Mouse (Mus musculus): ENCODE measurements around the gene Bmp6. TPM values are rescaled to one million over a fixed set of nuclear protein-coding genes. Genes with fewer than 3 reads are reported as not detected.

The Bmp6 gene
- polyA plus RNA-seq, 1 experiment from 2014 or later = 1.3 TPM

- Histone ChIP-seq H3K4me2 (no peak overlapping the region), H3K9ac (no peak overlapping the region), H3K4me3 (no peak overlapping the region), H3K36me3 (no peaks in the 10 kb centered on the region), H3K27me3 (peaks cover 42% of the 10 kb centered on the region), H3K4me1 (peaks cover 34% of the 10 kb centered on the region), H3K27ac (no peak overlapping the region), H3K9me3 (no peaks in the 10 kb centered on the region)
- ATAC-seq (ENCODE audit: insufficient number of reproducible peaks, low FRiP score, low TSS enrichment, low read depth) = 0 out of 2 replicates have a peak, but pooled peaks have one; percentile 5
- 60% methylated on average over 2 of the region's 2 CpGs for WGBS
Observed at GRCm38 (mm10) chr13:38343202-38343601, 1.7 kb upstream of the Bmp6 start.

- WGBS = under 1% methylated on average over 32 of the region's 32 CpGs
- H3K4me1 ChIP-seq = peaks cover 34% of the 10 kb centered on the region
- peak overlapping the region; percentile 50 for H3K4me3 ChIP-seq
- ATAC-seq (ENCODE audit: insufficient number of reproducible peaks, low FRiP score, low TSS enrichment, low read depth) = no peak
- H3K9ac ChIP-seq = peak overlapping the region; percentile 35
- no peaks in the 10 kb centered on the region for H3K36me3 ChIP-seq
- peaks cover 47% of the 10 kb centered on the region for H3K27me3 ChIP-seq
- no peaks in the 10 kb centered on the region for H3K9me3 ChIP-seq
- H3K27ac ChIP-seq = no peak overlapping the region
- peak overlapping the region; percentile 94 for H3K4me2 ChIP-seq
Observed at GRCm38 (mm10) chr13:38345431-38345820, 519 bp downstream of the Bmp6 start.

DNA sequence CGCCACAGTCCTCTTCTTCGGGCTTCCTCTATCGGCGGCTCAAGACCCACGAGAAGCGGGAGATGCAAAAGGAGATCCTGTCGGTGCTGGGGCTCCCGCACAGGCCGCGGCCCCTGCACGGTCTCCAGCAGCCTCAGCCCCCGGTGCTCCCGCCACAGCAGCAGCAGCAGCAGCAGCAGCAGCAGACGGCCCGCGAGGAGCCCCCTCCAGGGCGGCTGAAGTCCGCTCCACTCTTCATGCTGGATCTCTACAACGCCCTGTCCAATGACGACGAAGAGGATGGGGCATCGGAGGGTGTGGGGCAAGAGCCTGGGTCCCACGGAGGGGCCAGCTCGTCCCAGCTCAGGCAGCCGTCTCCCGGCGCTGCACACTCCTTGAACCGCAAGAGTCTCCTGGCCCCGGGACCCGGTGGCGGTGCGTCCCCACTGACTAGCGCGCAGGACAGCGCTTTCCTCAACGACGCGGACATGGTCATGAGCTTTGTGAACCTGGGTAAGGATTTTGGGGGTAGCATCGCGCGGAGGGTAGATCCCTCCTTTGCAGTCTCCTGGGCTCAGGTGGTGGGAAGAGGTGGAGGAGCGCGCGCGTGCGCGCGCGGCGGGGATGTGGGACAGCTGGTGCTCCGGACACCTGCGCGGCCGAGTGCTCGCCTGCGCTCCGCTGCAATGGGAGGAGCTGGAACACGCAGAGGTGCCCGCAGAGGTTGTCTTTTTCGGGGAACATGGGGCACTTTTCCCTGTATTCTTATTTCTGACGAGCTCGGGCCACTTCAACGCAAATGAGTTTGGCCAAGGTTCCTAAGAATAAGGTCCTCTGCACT lies 1.4 kb downstream of the Bmp6 start:
- Histone ChIP-seq H3K27ac (no peak overlapping the region), H3K4me1 (peaks cover 34% of the 10 kb centered on the region), H3K4me3 (peak overlapping the region; percentile 50), H3K9me3 (no peaks in the 10 kb centered on the region), H3K9ac (peak overlapping the region; percentile 35), H3K36me3 (no peaks in the 10 kb centered on the region), H3K27me3 (peaks cover 48% of the 10 kb centered on the region), H3K4me2 (peak overlapping the region; percentile 94)
- WGBS = under 1% methylated on average over 63 of the region's 63 CpGs
- ATAC-seq (ENCODE audit: insufficient number of reproducible peaks, low FRiP score, low TSS enrichment, low read depth) = no peak

- Histone ChIP-seq H3K4me1 (peaks cover 34% of the 10 kb centered on the region), H3K9ac (no peak overlapping the region), H3K27ac (no peak overlapping the region), H3K4me2 (peak overlapping the region; percentile 94), H3K36me3 (no peaks in the 10 kb centered on the region), H3K9me3 (no peaks in the 10 kb centered on the region), H3K27me3 (peaks cover 53% of the 10 kb centered on the region), H3K4me3 (peak overlapping the region; percentile 50)
- no peak for ATAC-seq (ENCODE audit: insufficient number of reproducible peaks, low FRiP score, low TSS enrichment, low read depth)
- WGBS = 12% methylated on average over 19 of the region's 19 CpGs
Observed at GRCm38 (mm10) chr13:38347021-38347774, 2.3 kb downstream of the Bmp6 start.

- Histone ChIP-seq H3K27me3 (peaks cover 53% of the 10 kb centered on the region), H3K4me3 (no peak overlapping the region), H3K9me3 (no peaks in the 10 kb centered on the region)
Observed at GRCm38 (mm10) chr13:38347775-38348135, 2.8 kb downstream of the Bmp6 start.

DNA sequence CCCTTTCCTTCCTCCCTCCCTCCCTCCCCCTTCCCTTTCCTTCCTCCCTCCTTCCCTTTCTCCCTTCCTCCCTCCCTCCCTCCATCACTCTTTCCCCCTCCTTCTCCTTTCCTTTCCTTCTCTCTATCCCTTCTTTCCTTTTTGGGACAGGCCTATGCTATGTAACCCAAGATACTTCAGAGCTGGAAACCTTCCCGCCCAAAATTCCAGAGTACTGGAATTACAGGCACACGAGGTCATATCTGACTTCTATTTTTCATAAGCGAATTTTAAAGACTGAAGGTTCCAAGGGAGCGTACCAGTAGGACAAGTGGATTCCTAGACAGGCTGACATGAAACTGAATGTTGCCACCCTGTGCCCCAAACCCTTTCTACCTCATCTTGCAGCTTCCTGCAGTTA lies 4.1 kb downstream of the Bmp6 start:
- H3K4me1 ChIP-seq = peaks cover 34% of the 10 kb centered on the region
- no peak for ATAC-seq (ENCODE audit: insufficient number of reproducible peaks, low FRiP score, low TSS enrichment, low read depth)
- H3K9me3 ChIP-seq = no peaks in the 10 kb centered on the region
- H3K27ac ChIP-seq = no peak overlapping the region
- no peaks in the 10 kb centered on the region for H3K36me3 ChIP-seq
- H3K27me3 ChIP-seq = peaks cover 50% of the 10 kb centered on the region
- H3K4me3 ChIP-seq = no peak overlapping the region
- H3K9ac ChIP-seq = no peak overlapping the region
- no peak overlapping the region for H3K4me2 ChIP-seq
- 68% methylated on average over 4 of the region's 4 CpGs for WGBS

More at GRCm38 (mm10) chr13:38347775-38348135, 2.8 kb downstream of the Bmp6 start:
- H3K9ac ChIP-seq = no peak overlapping the region
- H3K4me1 ChIP-seq = peaks cover 34% of the 10 kb centered on the region
- no peak for ATAC-seq (ENCODE audit: insufficient number of reproducible peaks, low FRiP score, low TSS enrichment, low read depth)
- no peak overlapping the region for H3K27ac ChIP-seq
- H3K4me2 ChIP-seq = no peak overlapping the region
- WGBS = 46% methylated on average over 5 of the region's 5 CpGs
- no peaks in the 10 kb centered on the region for H3K36me3 ChIP-seq

- H3K9me3 ChIP-seq = no peaks in the 10 kb centered on the region
- no peak overlapping the region for H3K9ac ChIP-seq
- no peak overlapping the region for H3K4me3 ChIP-seq
- H3K27ac ChIP-seq = no peak overlapping the region
- no peaks in the 10 kb centered on the region for H3K36me3 ChIP-seq
- 68% methylated on average over 5 of the region's 5 CpGs for WGBS
- peaks cover 47% of the 10 kb centered on the region for H3K27me3 ChIP-seq
- ATAC-seq (ENCODE audit: insufficient number of reproducible peaks, low FRiP score, low TSS enrichment, low read depth) = no peak
- peaks cover 27% of the 10 kb centered on the region for H3K4me1 ChIP-seq
- H3K4me2 ChIP-seq = no peak overlapping the region
Observed at GRCm38 (mm10) chr13:38349818-38350217, 4.9 kb downstream of the Bmp6 start.

DNA sequence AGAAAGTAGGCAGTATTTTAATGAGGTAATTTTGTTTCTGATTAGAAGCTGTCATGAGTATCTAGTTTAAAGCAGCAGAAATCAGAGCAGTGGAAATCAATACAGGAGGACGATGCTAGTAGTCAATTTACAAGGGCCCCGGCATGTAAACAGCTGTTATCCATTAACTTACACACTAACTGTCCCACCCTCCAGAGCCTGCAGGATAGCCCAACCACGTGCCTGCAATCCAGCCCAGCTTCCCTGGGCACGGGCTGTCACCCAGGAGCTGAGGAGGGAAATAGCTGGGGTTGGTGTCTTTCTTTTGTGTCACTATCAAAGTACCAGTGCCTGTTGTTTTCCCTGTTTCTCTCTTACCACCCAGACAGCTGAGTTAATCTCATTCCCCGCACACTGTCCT lies 7.1 kb downstream of the Bmp6 start:
- H3K4me2 ChIP-seq = no peak overlapping the region
- no peak overlapping the region for H3K9ac ChIP-seq
- ATAC-seq (ENCODE audit: insufficient number of reproducible peaks, low FRiP score, low TSS enrichment, low read depth) = no peak
- no peak overlapping the region for H3K27ac ChIP-seq
- 24% methylated on average over 5 of the region's 5 CpGs for WGBS
- H3K4me1 ChIP-seq = peaks cover 5% of the 10 kb centered on the region
- H3K36me3 ChIP-seq = no peaks in the 10 kb centered on the region
- no peak overlapping the region for H3K4me3 ChIP-seq
- peaks cover 26% of the 10 kb centered on the region for H3K27me3 ChIP-seq
- H3K9me3 ChIP-seq = no peaks in the 10 kb centered on the region

DNA sequence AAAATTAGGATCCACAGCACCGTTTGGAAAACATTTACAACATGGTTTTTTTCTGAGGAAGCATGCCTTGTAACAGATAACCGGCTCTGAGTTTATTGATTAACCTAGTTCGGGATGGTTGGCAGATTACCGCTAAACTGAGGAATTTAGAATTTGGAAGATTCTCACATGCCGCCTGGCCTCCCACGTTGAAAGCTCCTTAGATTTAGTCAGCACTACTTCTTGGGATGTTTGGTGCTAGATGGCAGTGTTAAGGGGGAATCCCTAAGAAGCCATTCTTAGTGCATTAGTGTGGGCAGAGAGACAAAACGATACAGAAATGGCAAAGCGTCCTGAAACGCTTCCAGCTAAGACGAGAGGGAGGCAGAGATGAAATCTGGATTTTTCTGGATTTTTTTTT lies 8.1 kb downstream of the Bmp6 start:
- Histone ChIP-seq H3K9ac (no peak overlapping the region), H3K4me1 (no peaks in the 10 kb centered on the region)
- ATAC-seq (ENCODE audit: insufficient number of reproducible peaks, low FRiP score, low TSS enrichment, low read depth) = no peak

DNA sequence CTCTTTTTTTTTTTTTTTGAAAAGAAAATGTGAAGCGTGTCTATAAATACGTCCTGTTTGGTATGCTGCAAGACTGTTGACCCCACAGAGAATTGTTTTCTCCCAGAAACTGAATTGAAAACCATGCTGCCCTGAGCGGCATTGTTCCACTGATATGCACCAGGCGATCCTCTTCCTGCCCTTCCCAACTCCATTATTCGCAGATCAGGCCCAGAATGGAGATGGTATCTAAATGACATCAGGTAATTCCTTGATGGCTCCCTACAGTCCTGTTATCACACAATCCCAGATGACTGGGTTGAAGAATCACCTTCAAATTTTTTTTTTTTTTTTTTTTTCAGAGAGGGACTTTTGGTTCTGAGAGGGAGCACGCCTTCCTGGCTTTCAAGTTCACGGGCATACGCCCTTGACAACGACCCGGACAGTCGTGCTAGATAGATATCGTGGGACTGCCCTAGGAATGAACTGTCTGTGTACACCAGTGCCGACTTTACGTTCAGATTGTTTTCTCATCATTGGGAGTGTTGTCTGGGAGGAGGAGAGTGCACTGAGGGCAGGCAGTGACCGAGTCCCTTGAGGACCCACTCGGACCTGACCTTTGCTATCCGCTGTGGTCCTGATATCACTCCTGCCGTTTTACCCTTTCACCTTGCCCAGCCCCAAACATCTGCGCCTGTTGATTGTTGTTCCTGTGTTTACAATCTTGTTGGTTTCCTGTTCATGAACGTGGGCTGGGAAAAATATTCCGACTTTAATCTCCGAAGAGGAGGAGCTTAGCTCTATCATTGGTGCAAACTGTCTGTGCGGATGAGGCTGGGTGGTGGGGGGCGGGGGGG lies 8.7 kb downstream of the Bmp6 start:
- Histone ChIP-seq H3K27ac (no peak overlapping the region), H3K4me3 (no peak overlapping the region), H3K9ac (no peak overlapping the region), H3K9me3 (no peaks in the 10 kb centered on the region), H3K36me3 (no peaks in the 10 kb centered on the region), H3K4me1 (no peaks in the 10 kb centered on the region), H3K27me3 (peaks cover 10% of the 10 kb centered on the region), H3K4me2 (no peak overlapping the region)
- WGBS = 64% methylated on average over 24 of the region's 24 CpGs
- no peak for ATAC-seq (ENCODE audit: insufficient number of reproducible peaks, low FRiP score, low TSS enrichment, low read depth)

More for the DNA sequence above, 8.1 kb downstream of the Bmp6 start:
- Histone ChIP-seq H3K27ac (no peak overlapping the region), H3K27me3 (peaks cover 16% of the 10 kb centered on the region), H3K9me3 (no peaks in the 10 kb centered on the region), H3K4me2 (no peak overlapping the region), H3K36me3 (no peaks in the 10 kb centered on the region), H3K4me3 (no peak overlapping the region)
- whole genome bisulfite sequencing = 66% methylated on average over 10 of the region's 10 CpGs

DNA sequence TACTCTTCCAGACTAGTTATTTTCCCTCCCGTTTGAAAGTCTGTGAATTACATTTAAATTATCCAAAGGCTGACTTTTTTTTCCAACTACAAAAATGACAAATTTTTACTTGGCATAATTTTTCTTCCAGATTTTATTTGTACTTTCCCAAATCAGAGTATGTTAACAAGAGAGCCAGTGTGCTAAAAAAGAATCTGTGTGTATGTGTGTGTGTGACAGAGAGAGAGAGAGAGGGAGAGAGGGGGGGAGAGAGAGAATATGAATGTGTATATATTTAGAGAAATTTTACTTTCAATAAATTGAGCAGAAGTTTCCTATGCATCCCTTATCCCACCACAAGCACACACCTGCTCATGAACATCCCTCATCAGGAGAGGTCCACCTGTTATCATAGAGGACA lies 9.4 kb downstream of the Bmp6 start:
- Histone ChIP-seq H3K27me3 (peaks cover 9% of the 10 kb centered on the region; the same call in 1 of the 2 replicates), H3K4me1 (no peaks in the 10 kb centered on the region), H3K36me3 (no peaks in the 10 kb centered on the region), H3K9me3 (no peaks in the 10 kb centered on the region), H3K27ac (no peak overlapping the region), H3K4me2 (no peak overlapping the region), H3K9ac (no peak overlapping the region), H3K4me3 (no peak overlapping the region)
- ATAC-seq (ENCODE audit: insufficient number of reproducible peaks, low FRiP score, low TSS enrichment, low read depth) = no peak
- WGBS = 31% methylated on average over 1 of the region's 1 CpGs
